Mouse (Mus musculus): Measurements from ENCODE around the gene Cebpe.

- TF ChIP-seq CHD2 (IDR thresholded peaks at IDR 0.05; ENCODE audit: low read depth, low read length), result no peak
- TF ChIP-seq MAFK (IDR thresholded peaks at IDR 0.05; ENCODE audit: insufficient read depth, low read depth, low read length), result no peak
These were observed 39.8 kb upstream of the Cebpe start for GRCm38 (mm10) chr14:54751768-54752167.
